Mouse (Mus musculus) hindbrain, embryonic 14.5 days (tissue): ENCODE data around the gene Timp3. TPM values are rescaled to one million over a fixed set of nuclear protein-coding genes. Genes with fewer than 3 reads are reported as not detected.
"Not testable (repeated sequence)": the region's sequence is repeated elsewhere in the genome, so short reads cannot be mapped to it uniquely, and the experiment has no call there.

Experiments used
- ATAC-seq: fragments of 200-750 bp; cut with Nextera tagmentation; 2 replicates; pipeline ENCODE4 v1.8.0; 2017; ENCODE audit warnings: moderate number of reproducible peaks, mild to moderate bottlenecking, moderate TSS enrichment, moderate library complexity; ENCODE audit not compliant: low FRiP score
- DNase-seq: peaks from one replicate; pipeline ENCODE4 v3.0.0-alpha.2; 2015; ENCODE audit warnings: low spot score
- H3K27ac ChIP-seq: fragments of 300-500 bp; sonication (generic); 2 replicates; pipeline ENCODE4 v1.5.1; 2014; ENCODE audit warnings: mild to moderate bottlenecking, moderate library complexity
- H3K27me3 ChIP-seq: fragments of 300-500 bp; sonication (generic); 2 replicates; pipeline ENCODE4 v1.6.1; 2014; ENCODE audit warnings: mild to moderate bottlenecking, low read length, mixed read lengths; ENCODE audit not compliant: control insufficient read depth, insufficient read depth
- H3K36me3 ChIP-seq: fragments of 300-500 bp; sonication (generic); replicated peaks from 2 replicates; pipeline ENCODE4 v1.6.1; 2014; ENCODE audit not compliant: control insufficient read depth, insufficient read depth
- H3K4me1 ChIP-seq: fragments of 300-500 bp; sonication (generic); replicated peaks from 2 replicates; pipeline ENCODE4 v1.6.1; 2014; ENCODE audit warnings: antibody characterized with exemption, low read length, mixed read lengths; ENCODE audit not compliant: control insufficient read depth, insufficient read depth
- H3K4me2 ChIP-seq: fragments of 300-500 bp; sonication (generic); replicated peaks from 2 replicates; pipeline ENCODE4 v1.6.1; 2014; ENCODE audit warnings: mild to moderate bottlenecking, moderate library complexity
- H3K4me3 ChIP-seq: fragments of 300-500 bp; sonication (generic); replicated peaks from 2 replicates; pipeline ENCODE4 v1.5.1; 2014; ENCODE audit warnings: mild to moderate bottlenecking, low read length
- H3K9ac ChIP-seq: fragments of 300-500 bp; sonication (generic); 2 replicates; pipeline ENCODE4 v1.6.1; 2014
- H3K9me3 ChIP-seq: fragments of 300-500 bp; sonication (generic); 2 replicates; pipeline ENCODE4 v1.6.1; 2016; ENCODE audit warnings: low read length; ENCODE audit not compliant: control insufficient read depth
- WGBS: fragments of 180-500 bp; shearing (Covaris S2); extraction: QIAGEN DNeasy Blood & Tissue Kit; methylation state at CpG from one replicate; pipeline ENCODE4 v1.1.7; 2014; 5-methylcytosine and 5-hydroxymethylcytosine counted together
- polyA plus RNA-seq: library from polyadenylated mRNA; unstranded; fragments of >200 nt; fragmentation: Nextera tagmentation; extraction: Ambion mirVana; gene quantifications from 2 replicates; pipeline ENCODE4 v1.2.1, GENCODE M21; 2014

Gene Timp3
- polyA plus RNA-seq, 1 experiment from 2014 or later = 45.1 TPM

DNA sequence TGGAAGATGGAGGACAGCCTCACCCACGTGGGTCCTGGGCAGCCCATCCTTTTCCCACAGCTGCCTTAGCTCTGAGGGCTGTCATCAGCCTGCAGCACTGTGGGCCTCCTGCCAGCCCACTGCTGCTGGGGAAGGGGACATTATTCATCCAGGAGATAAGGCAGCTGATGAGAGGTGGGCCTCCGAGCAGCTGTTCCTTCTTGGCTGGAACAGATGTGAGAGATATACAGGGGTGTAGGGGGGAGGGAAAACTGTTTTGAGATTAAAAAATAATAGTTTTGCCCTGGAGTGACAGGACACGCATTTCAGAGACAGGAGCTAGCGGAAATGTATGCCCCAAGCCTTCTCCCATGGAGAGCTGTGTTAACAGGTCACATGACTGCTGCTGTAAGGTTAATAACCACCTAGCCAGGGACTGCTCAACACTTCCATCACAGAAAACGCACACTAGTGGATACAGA, 65.5 kb downstream of the Timp3 start:
- H3K36me3 ChIP-seq = no peaks in the 10 kb centered on the region
- H3K4me1 ChIP-seq = 0 out of 2 replicates have a peak, but pooled peaks cover 4% of the 10 kb centered on the region
- H3K27me3 ChIP-seq = no peaks in the 10 kb centered on the region
- H3K4me3 ChIP-seq = no peak overlapping the region
- no peak overlapping the region for H3K4me2 ChIP-seq
- H3K9ac ChIP-seq = no peak overlapping the region
- no peak overlapping the region for H3K27ac ChIP-seq
- peak; percentile 69 for ATAC-seq
- WGBS = 48% methylated on average over 5 of the region's 5 CpGs
- no peaks in the 10 kb centered on the region for H3K9me3 ChIP-seq
- DNase-seq = no peak

GRCm38 (mm10) chr10:86367346-86367745, 67.2 kb downstream of the Timp3 start:
- Histone ChIP-seq H3K36me3 (no peaks in the 10 kb centered on the region), H3K4me2 (no peak overlapping the region), H3K4me1 (0 out of 2 replicates have a peak, but pooled peaks cover 4% of the 10 kb centered on the region), H3K27me3 (no peaks in the 10 kb centered on the region), H3K9ac (no peak overlapping the region), H3K4me3 (no peak overlapping the region), H3K27ac (no peak overlapping the region), H3K9me3 (no peaks in the 10 kb centered on the region)
- DNase-seq (no peak), ATAC-seq (no peak)
- 92% methylated on average over 4 of the region's 4 CpGs for WGBS

GRCm38 (mm10) chr10:86368811-86369210, 68.6 kb downstream of the Timp3 start:
- Histone ChIP-seq H3K4me2 (no peak overlapping the region), H3K4me3 (no peak overlapping the region), H3K4me1 (0 out of 2 replicates have a peak, but pooled peaks cover 4% of the 10 kb centered on the region), H3K9me3 (no peaks in the 10 kb centered on the region), H3K27ac (no peak overlapping the region), H3K36me3 (no peaks in the 10 kb centered on the region), H3K9ac (no peak overlapping the region), H3K27me3 (no peaks in the 10 kb centered on the region)
- DNase-seq (no peak), ATAC-seq (no peak)
- 82% methylated on average over 12 of the region's 12 CpGs for WGBS

- DNase-seq (no peak), ATAC-seq (no peak)
- Histone ChIP-seq H3K9me3 (no peaks in the 10 kb centered on the region), H3K4me1 (0 out of 2 replicates have a peak, but pooled peaks cover 4% of the 10 kb centered on the region), H3K27me3 (no peaks in the 10 kb centered on the region), H3K4me3 (no peak overlapping the region), H3K27ac (no peak overlapping the region), H3K9ac (no peak overlapping the region), H3K36me3 (no peaks in the 10 kb centered on the region), H3K4me2 (no peak overlapping the region)
- WGBS = 80% methylated on average over 4 of the region's 4 CpGs
Measured at GRCm38 (mm10) chr10:86369346-86369745, 69.2 kb downstream of the Timp3 start.

DNA sequence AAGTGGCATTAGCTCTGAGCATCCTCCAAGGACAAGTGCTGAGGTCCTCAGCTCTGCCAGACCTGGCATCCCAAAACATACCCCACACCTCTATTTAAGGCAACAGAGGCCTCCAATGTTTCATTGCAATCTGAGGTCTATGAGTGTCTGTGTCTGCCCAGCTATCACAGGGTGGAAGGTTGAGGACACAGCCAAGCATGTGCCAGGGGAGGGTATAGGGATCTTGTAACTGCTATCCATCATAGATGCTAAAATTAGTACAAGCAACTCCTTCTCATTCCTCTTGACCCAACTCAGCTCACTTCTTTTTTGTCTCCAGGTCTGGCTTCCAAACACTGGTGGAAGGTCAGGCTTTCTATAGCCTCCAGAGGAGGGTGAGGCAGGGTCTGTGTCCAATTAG, 71.4 kb downstream of the Timp3 start:
- ATAC-seq = no peak
- no peak overlapping the region for H3K4me3 ChIP-seq
- DNase-seq = no peak
- no peaks in the 10 kb centered on the region for H3K9me3 ChIP-seq
- no peak overlapping the region for H3K4me2 ChIP-seq
- H3K27me3 ChIP-seq = no peaks in the 10 kb centered on the region
- H3K4me1 ChIP-seq = no peaks in the 10 kb centered on the region
- H3K27ac ChIP-seq = no peak overlapping the region
- H3K36me3 ChIP-seq = no peaks in the 10 kb centered on the region
- no peak overlapping the region for H3K9ac ChIP-seq

- DNase-seq (no peak), ATAC-seq (no peak)
- Histone ChIP-seq H3K9me3 (no peaks in the 10 kb centered on the region), H3K36me3 (no peaks in the 10 kb centered on the region), H3K27me3 (no peaks in the 10 kb centered on the region), H3K4me1 (no peaks in the 10 kb centered on the region), H3K4me3 (no peak overlapping the region), H3K27ac (no peak overlapping the region), H3K9ac (no peak overlapping the region), H3K4me2 (no peak overlapping the region)
- 99% methylated on average over 2 of the region's 2 CpGs for whole genome bisulfite sequencing
Measured at GRCm38 (mm10) chr10:86374061-86374460, 73.9 kb downstream of the Timp3 start.

GRCm38 (mm10) chr10:86375903-86376302, 75.7 kb downstream of the Timp3 start:
- peak; percentile 45 for DNase-seq
- 48% methylated on average over 11 of the region's 11 CpGs for WGBS
- no peaks in the 10 kb centered on the region for H3K9me3 ChIP-seq
- no peaks in the 10 kb centered on the region for H3K4me1 ChIP-seq
- H3K4me3 ChIP-seq = no peak overlapping the region
- no peaks in the 10 kb centered on the region for H3K27me3 ChIP-seq
- ATAC-seq = peak; percentile 86
- H3K9ac ChIP-seq = no peak overlapping the region
- no peak overlapping the region for H3K27ac ChIP-seq
- no peaks in the 10 kb centered on the region for H3K36me3 ChIP-seq
- no peak overlapping the region for H3K4me2 ChIP-seq

GRCm38 (mm10) chr10:86376392-86377185, 76.4 kb downstream of the Timp3 start:
- H3K4me3 ChIP-seq = no peak overlapping the region
- peak; percentile 84 for ATAC-seq
- no peak overlapping the region for H3K4me2 ChIP-seq
- no peaks in the 10 kb centered on the region for H3K9me3 ChIP-seq
- no peak overlapping the region for H3K9ac ChIP-seq
- DNase-seq = peak; percentile 40
- 59% methylated on average over 8 of the region's 8 CpGs for WGBS
- no peaks in the 10 kb centered on the region for H3K36me3 ChIP-seq
- no peaks in the 10 kb centered on the region for H3K27me3 ChIP-seq
- H3K4me1 ChIP-seq = no peaks in the 10 kb centered on the region
- peak overlapping the region; percentile 57 for H3K27ac ChIP-seq

GRCm38 (mm10) chr10:86378803-86379202, 78.6 kb downstream of the Timp3 start:
- H3K4me2 ChIP-seq, H3K9me3 ChIP-seq, H3K27me3 ChIP-seq, H3K27ac ChIP-seq, H3K4me3 ChIP-seq, DNase-seq, ATAC-seq, H3K9ac ChIP-seq, H3K4me1 ChIP-seq, H3K36me3 ChIP-seq: not testable (repeated sequence)
- 83% methylated on average over 2 of the region's 2 CpGs for WGBS
